Mouse (Mus musculus): ENCODE results near the gene H2afy.

- TF ChIP-seq CTCF (IDR thresholded peaks at IDR 0.05; ENCODE audit: control insufficient read depth, insufficient read depth, insufficient replicate concordance, low read depth, low read length) (no peak), POLR2A (IDR thresholded peaks at IDR 0.05; ENCODE audit: control insufficient read depth, low read depth, low read length) (no peak)
Observed at GRCm38 (mm10) chr13:56029006-56029405, 107.2 kb downstream of the H2afy start.
